Mouse (Mus musculus): Measurements from ENCODE around the gene Gab2.

The Gab2 gene

GRCm38 (mm10) chr7:97328891-97329588 lies 247.7 kb downstream of the Gab2 start:
- POLR2A ChIA-PET, result interaction anchor here in 2 of 4 experiments (0.7 to 2.9 kb wide), 4 partner anchors 12 to 43 kb away, joined by 3 to 9 read pairs (median 4); partner anchors contain the start of gene Alg8 (in 1 of the 2)
- CTCF ChIA-PET, result interaction anchor here in 1 of 4 experiments (1.3 kb wide), 1 partner anchor 31 kb away, joined by 3 read pairs; no protein-coding TSS in a partner anchor

- POLR2A ChIA-PET, result interaction anchor here in 2 of 4 experiments (0.7 to 2.9 kb wide), 4 partner anchors 11 to 42 kb away, joined by 3 to 9 read pairs (median 4); partner anchors contain the start of gene Alg8 (in 1 of the 2)
- CTCF ChIA-PET, result interaction anchor here in 1 of 4 experiments (1.3 kb wide), 1 partner anchor 32 kb away, joined by 3 read pairs; no protein-coding TSS in a partner anchor
These were observed 248.3 kb downstream of the Gab2 start for GRCm38 (mm10) chr7:97329676-97330075.

- ChIA-PET POLR2A (interaction anchor here in 1 of 4 experiments (0.5 to 2.9 kb wide), 4 partner anchors 10 to 1889 kb away, joined by 4 to 9 read pairs (median 6); partner anchors contain the start of gene Alg8), CTCF (interaction anchor here in 1 of 4 experiments (0.8 to 1.3 kb wide), 2 partner anchors 10 to 34 kb away, joined by 3 to 4 read pairs; no protein-coding TSS in a partner anchor)
These were observed 249.7 kb downstream of the Gab2 start for GRCm38 (mm10) chr7:97330931-97331645.

GRCm38 (mm10) chr7:97331726-97332666 lies 250.6 kb downstream of the Gab2 start, which contains the start of the genes Usp35 and Kctd21:
Gene Usp35, minus strand, starts transcription at chr7:97332020.
Gene Kctd21, plus strand, starts transcription at chr7:97332327.
- ChIA-PET CTCF (interaction anchor here in 1 of 4 experiments (0.8 to 1.3 kb wide), 3 partner anchors 9 to 34 kb away, joined by 3 to 8 read pairs (median 4); no protein-coding TSS in a partner anchor), POLR2A (interaction anchor here in 3 of 4 experiments (0.6 to 2.5 kb wide), 23 partner anchors 9 to 423 kb away, joined by 3 to 30 read pairs (median 4); partner anchors contain the start of genes Alg8 (in 2 of the 3), Aamdc (in 1 of the 3), Aqp11 (in 1 of the 3) and Ints4 (in 1 of the 3))

GRCm38 (mm10) chr7:97332667-97333041 lies 251.3 kb downstream of the Gab2 start:
- POLR2A ChIA-PET, result interaction anchor here in 3 of 4 experiments (0.6 to 2.5 kb wide), 21 partner anchors 8 to 422 kb away, joined by 3 to 30 read pairs (median 4); partner anchors contain the start of genes Alg8 (in 2 of the 3), Aamdc (in 1 of the 3), Aqp11 (in 1 of the 3) and Ints4 (in 1 of the 3)
- CTCF ChIA-PET, result interaction anchor here in 1 of 4 experiments (1.3 kb wide), 1 partner anchor 35 kb away, joined by 8 read pairs; no protein-coding TSS in a partner anchor

GRCm38 (mm10) chr7:97333113-97333898 lies 251.9 kb downstream of the Gab2 start:
- CTCF ChIA-PET, result interaction anchor here in 1 of 4 experiments (1.3 kb wide), 1 partner anchor 36 kb away, joined by 8 read pairs; no protein-coding TSS in a partner anchor
- POLR2A ChIA-PET, result interaction anchor here in 3 of 4 experiments (0.7 to 2.5 kb wide), 12 partner anchors 8 to 252 kb away, joined by 3 to 30 read pairs (median 5); partner anchors contain the start of genes Alg8 (in 2 of the 3), Aamdc (in 1 of the 3), Gab2 (in 1 of the 3) and Ints4 (in 1 of the 3)

DNA sequence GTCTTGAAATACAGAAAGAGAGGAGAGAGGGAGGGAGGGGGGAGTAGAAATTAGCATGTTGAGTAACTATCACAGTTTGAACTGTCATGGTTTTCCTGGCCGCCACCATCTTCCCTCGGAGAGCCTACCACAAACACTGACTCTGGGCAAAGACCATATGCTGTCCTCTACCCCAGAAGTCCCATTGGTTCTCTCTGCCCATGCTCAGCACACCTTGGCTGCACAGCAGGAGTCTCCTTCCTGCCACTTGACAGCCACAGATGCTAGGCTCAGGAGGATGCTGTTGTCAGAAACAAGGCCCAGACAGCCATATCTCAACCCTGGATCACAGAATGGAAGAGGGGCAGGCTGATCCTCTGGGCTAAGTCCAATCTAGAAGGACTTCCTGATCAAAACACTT lies 253.0 kb downstream of the Gab2 start:
- POLR2A ChIA-PET, result interaction anchor here in 2 of 4 experiments (0.7 to 1.3 kb wide), 2 partner anchors 37 to 1059 kb away, joined by 3 to 4 read pairs; partner anchors contain the start of gene Alg8 (in 1 of the 2)
- CTCF ChIA-PET, result no interaction called here

DNA sequence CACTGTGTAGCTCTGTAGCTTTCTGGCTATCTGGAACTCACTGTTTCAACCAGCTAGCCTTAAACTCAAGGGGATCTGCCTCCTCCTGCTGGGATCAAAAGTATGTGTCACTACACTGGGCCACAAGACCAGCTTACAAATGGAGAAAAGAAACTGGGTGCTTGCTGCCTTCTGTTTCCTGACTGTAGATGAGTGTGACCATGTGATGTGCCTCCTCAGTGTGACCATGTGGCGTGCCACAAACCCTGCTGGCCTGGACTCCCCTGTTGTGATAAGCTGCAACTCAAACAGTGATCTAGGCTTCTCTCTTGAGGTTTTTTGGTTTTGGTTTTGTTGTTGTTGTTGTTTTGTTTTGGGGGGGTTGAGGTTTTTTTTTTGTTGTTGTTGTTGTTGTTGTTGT lies 255.3 kb downstream of the Gab2 start:
- ChIA-PET CTCF (interaction anchor here in 2 of 4 experiments (0.7 kb wide), 2 partner anchors 159 to 398 kb away, joined by 3 to 4 read pairs; no protein-coding TSS in a partner anchor), POLR2A (interaction anchor here in 3 of 4 experiments (0.6 to 2.5 kb wide), 6 partner anchors 11 to 318 kb away, joined by 3 to 13 read pairs (median 4); partner anchors contain the start of gene Alg8 (in 1 of the 3))

DNA sequence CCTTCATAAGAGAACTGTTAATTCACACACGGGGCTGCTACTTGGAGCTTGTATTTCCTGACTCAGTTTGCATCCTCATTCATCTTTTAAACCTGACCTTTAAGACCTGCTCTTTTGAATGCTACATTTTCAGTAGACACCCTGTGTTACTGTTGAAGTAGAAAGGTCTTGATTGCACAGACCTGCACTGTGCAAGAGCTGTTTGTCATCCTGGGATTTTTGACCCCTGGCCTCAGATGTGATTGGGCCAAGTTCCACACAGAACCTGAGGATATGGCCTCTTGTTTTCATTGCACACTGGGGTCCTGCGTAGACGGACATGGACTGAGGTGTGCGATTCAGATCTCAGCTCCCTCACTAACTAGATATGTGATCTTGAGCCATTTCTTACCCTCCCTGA lies 257.2 kb downstream of the Gab2 start:
- POLR2A ChIA-PET, result interaction anchor here in 1 of 4 experiments (2.5 kb wide), 1 partner anchor 33 kb away, joined by 13 read pairs; the partner anchor contains the start of gene Alg8
- CTCF ChIA-PET, result no interaction called here

DNA sequence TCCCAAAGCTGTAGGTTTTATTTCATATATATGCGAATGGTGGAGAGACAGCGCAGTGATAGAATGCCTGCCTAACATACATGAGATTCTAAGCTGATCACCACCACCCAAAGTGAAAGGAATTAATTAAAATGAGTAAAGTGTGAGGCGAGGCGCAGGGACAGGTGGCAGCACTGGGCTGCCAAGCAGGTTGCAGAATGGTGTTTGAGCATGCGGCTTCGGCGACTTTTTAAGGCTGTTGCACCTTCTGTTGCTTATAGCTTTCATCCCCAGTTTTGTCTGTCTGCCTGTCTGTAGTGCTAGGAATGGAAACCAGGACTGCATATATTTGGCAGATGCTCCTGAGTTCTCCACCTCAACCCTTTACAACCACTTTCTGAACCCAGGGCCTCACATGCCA lies 258.2 kb downstream of the Gab2 start:
- ChIA-PET POLR2A (interaction anchor here in 2 of 4 experiments (1.8 to 3.1 kb wide), 2 partner anchors 32 to 61 kb away, joined by 9 to 18 read pairs; partner anchors contain the start of genes Alg8 (in 1 of the 2) and Ndufc2 (in 1 of the 2)), CTCF (interaction anchor here in 1 of 4 experiments (0.7 kb wide), 1 partner anchor 715 kb away, joined by 4 read pairs; no protein-coding TSS in a partner anchor)

- POLR2A ChIA-PET, result interaction anchor here in 3 of 4 experiments (0.7 to 4.0 kb wide), 21 partner anchors 9 to 798 kb away, joined by 3 to 34 read pairs (median 7); partner anchors contain the start of genes Alg8 (in 3 of the 3), Kctd21 (in 3 of the 3), Ndufc2 (in 3 of the 3) and Usp35 (in 3 of the 3)
- CTCF ChIA-PET, result interaction anchor here in 2 of 4 experiments (0.5 to 0.7 kb wide), 4 partner anchors 9 to 787 kb away, joined by 3 to 5 read pairs (median 4); partner anchors contain the start of gene Usp35 (in 1 of the 2)
These were observed 259.8 kb downstream of the Gab2 start for GRCm38 (mm10) chr7:97340907-97341849.

DNA sequence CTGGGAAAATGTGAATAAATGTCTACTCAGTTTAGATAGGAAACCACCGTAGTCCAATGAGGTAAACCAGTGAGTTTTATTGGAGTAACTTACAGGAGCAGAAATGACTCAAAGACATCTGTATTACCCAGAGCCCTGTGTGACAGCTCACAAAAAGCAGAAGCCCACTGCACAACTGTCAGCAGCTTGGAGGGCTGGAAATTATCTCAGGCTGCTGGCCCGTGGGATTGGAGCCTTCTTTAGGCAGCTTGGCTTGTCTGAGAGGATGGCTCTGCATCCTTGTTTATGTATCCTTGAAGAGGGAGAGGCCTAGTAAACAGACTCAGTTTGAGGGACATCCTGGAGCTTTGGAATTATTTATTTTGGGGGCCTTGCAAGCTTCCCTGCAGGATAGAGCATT lies 261.6 kb downstream of the Gab2 start:
- POLR2A ChIA-PET, result interaction anchor here in 2 of 4 experiments (0.6 to 4.0 kb wide), 8 partner anchors 9 to 1513 kb away, joined by 3 to 34 read pairs (median 3); partner anchors contain the start of genes Alg8 (in 2 of the 2) and Kctd21 (in 1 of the 2)
- CTCF ChIA-PET, result interaction anchor here in 1 of 4 experiments (0.8 kb wide), 1 partner anchor 26 kb away, joined by 4 read pairs; no protein-coding TSS in a partner anchor

DNA sequence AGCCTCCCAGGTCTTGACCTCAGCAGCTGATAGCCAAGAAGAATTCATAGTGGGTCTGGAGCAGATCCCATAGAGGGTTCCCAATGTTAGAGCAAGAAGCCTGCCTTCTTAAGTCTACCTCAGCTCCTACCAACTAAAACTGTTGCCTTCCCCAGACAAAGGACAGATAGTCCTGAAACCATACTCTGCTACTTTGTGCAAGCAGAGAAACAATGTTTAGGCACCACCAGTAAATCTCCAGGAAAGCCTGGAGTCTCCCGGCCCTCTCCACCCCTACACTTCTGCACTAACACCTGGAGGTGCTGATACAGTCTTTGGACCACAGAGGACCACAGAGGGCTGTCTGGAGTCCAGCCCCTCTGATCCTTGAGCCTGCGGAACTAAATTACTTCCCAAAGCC lies 263.3 kb downstream of the Gab2 start:
- ChIA-PET CTCF (no interaction called here), POLR2A (interaction anchor here in 1 of 4 experiments (1.5 kb wide), 1 partner anchor 13 kb away, joined by 4 read pairs; the partner anchor contains the start of genes Kctd21 and Usp35)

GRCm38 (mm10) chr7:97345229-97345871 lies 264.0 kb downstream of the Gab2 start:
- CTCF ChIA-PET, result interaction anchor here in 1 of 4 experiments (0.6 kb wide), 1 partner anchor 1436 kb away, joined by 3 read pairs; no protein-coding TSS in a partner anchor
- POLR2A ChIA-PET, result interaction anchor here in 1 of 4 experiments (3.6 kb wide), 1 partner anchor 26 kb away, joined by 20 read pairs; the partner anchor contains the start of gene Alg8

Measured in embryonic stem cell, embryonic (primary cell).